Mouse (Mus musculus): ENCODE results near the gene Kcnn3.

The Kcnn3 gene

DNA sequence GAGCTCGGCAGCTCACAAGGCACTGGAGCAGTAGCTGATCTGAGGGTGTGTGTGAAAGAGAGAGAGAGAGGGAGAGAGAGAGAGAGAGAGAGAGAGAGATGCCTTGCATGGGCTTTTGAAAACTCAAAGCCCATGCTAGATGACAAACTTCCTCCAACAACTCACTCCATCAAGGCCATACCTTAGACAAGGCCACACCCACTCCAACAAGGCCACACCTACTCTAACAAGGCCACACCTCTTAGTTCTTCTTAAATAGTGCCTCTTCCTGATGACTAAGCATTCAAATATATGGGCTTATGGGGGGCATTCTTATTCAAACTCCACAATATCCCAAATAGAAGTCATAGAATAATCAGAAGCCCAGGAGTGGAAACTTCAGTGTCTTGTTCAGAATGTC, 49.1 kb downstream of the Kcnn3 start:
- DNase-seq (ENCODE audit: low spot score), result no peak

DNA sequence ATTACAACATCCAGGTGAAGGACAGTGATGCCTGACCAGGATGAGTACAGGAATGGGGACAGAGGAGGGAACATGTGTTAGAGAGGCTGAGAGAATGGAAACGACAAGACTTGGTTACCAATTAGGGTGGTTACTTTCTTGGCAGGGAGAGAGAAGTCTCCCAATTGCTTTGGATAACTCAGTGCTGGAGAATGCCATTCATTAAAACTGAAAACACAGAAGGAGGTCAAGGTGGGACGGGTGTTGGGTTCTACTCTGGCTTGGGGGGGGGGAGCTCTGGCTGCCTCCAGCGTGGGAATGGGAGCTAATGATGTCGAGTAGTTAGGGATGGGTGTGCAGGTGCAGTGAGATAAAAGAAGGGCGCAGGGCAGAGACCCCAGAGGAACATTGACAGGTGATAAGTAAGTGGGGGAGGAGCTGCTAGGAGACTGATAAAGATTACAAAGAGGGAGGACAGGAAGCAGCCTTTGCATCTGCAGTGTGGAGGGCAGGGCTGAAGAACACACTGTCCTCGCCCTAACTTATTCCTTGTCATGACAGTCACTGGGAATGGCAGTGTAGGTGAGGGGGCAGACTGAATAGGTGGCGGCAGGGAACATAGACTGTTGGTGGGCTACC, 49.9 kb downstream of the Kcnn3 start:
- no peak for DNase-seq (ENCODE audit: low spot score)

DNA sequence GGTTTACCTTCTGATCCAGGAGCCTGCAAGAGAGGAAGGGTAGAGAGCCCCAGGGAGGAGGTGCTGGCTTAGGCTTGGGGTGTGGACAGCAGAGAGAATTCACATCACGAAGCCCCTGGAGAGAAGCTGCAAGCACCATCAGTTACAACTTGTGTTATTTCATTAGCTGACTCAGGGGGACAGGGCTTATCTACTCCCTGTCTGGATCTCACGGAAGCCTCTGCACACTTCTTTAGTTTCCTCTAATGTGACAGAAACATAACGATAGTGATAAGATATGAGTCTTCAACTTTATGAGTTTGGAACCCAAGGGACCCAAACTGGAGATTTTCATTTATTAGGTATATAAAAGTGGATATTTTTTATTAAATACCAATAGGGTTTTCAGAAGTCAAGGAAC, 50.4 kb downstream of the Kcnn3 start:
- no peak for DNase-seq (ENCODE audit: low spot score)

DNA sequence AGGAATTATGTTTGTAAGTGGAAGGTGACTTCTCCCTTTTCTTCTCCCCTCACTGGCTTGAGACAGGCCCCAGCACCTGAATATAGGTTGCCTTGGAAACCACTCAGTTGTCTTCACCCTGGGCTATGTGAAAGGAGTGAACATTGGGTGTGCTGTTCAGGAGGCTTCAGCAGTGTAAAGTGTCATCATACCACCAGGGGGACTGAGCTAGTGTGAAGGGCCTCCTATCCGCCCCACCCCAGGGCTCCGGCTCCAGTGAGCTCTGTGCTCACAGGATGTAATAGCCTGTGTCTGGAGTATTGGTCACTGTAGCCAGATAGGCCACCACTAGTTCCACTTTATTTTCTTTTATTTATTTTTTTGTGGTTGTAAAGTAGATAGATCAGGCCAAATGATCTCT, 54.3 kb downstream of the Kcnn3 start:
- DNase-seq (ENCODE audit: low spot score), result peak; percentile 52

DNA sequence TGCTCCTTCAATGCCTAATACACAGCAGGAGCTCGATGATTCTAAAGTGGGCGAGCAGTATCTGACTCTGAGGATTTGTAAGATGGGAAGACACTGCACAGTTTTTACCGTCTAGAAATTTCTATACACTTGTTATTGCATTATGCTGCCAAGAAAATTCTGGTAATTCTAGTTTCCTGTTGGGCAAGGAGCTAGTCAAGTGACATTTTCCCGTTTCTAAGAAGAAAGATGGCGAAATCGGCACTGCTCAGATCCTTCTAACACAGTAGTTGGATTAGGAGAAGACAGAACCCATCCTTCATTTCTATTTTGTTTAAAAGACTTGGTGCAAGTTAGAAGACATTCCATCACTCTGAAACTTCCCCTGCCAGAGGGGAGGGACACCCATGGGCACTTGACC, 56.4 kb downstream of the Kcnn3 start:
- DNase-seq (ENCODE audit: low spot score), result no peak

DNA sequence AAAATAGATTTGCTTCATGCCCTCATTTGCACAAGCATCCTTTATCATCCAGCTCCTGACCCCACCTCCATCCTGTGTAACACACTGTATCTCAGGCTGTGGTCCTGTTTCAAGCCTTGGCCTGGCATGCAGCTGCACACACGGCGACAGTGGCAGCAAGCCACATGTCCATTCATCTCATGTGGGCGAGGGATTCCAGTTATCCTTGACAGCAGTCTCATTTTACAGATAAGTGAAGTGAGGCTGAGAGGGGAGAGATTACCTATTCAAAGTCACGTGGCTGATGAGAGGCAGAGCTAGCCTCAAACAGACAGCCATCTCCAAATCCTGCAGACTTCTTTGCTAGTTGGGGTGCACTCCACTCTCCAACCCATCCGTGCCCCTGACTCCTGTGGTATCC, 57.2 kb downstream of the Kcnn3 start:
- DNase-seq (ENCODE audit: low spot score), result no peak

DNA sequence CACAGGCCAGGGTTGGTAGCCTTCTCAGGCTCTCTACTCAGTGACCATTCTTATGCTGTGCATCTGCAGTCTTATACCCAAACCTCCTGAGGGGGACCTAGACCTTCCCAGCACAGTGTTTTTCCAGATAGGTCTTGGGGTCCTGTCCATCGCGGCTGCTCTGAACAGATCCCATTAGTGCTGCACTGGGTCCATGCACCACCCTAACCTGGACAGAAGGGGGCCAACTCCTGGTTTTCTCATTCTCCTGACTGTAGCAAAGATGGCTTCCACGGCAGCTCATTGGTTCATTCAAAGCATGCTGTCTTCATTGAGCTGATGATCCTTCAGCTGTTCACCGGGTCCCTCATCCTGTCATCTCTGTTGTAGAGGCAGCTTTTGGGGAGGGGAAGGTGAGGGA, 58.1 kb downstream of the Kcnn3 start:
- no peak for DNase-seq (ENCODE audit: low spot score)

DNA sequence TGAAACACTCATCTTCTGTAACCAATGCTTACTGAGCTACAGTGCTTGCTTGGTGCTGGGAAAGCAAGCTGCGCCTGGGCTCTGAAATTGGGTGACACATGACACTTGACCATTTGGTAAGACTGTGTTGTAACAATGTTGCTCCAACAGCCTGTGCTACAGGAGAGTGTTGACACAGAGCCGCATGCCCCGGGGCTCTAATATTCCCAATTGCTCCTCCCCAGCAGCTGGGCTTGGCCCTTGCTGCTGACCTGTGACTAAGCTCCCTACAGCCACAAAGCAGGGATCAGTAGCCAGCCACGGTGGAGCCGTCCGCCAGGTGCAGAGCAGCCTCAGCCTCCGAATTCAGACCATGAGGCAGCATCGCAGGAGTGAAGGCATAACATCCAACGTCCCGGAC, 58.8 kb downstream of the Kcnn3 start:
- no peak for DNase-seq (ENCODE audit: low spot score)

DNA sequence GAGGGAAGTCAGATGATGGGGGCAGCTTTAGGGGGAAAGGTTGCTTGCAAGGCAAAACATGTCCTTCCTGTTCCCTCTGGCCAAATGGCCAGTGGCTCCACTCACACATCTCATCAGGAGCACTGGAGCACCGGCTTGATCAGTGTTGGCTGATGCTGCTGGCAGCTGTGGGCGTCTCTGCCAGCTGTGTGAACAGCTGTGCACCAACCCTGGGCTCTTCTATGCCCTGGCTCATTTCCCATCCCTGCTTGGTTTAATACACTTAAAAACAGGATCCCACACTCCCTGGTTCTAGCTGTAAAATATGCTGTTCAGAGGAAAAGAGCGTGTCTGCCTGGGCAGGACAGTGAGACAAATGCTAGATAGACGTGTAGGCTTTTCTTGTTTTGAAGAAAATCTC, 64.3 kb downstream of the Kcnn3 start:
- no peak for DNase-seq (ENCODE audit: low spot score)

DNA sequence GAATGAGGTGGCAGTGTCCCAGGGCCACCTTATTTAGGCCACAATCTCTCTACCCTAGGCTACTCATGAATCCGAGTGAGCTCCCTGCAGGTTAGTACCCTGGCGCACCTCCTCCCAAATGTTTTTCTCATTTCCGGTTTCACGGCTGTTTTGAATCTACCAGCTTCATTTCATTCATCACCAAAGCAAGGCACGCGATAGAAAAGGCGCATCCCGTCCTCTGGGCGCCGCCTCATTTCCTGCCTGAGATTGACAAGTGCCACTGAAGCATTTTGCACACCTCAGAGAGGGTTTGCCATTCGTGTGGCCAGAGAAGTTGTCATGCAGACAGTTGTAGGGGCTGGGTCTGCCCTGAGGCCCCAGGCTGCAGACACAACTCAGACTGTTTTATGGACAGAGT, 68.5 kb downstream of the Kcnn3 start:
- DNase-seq (ENCODE audit: low spot score), result no peak

DNA sequence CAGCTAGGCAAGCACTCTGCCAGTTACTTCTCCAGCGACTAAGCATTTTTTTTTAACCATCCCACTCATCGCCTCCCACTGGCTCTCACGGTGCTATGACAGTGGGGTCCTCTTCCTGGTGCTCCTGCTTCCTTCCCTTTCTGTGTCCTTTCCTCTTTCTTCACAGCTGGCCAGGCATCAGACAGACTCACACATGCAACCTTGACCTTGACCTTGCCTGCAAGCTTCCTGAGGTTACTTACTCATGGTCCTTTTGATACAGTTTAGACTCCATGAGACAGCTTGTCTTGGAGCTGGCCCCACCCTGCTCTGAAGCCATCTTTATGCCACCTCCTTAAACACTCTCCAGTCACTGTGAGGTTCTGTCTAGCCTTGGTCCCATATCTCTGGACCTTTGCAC, 69.4 kb downstream of the Kcnn3 start:
- DNase-seq (ENCODE audit: low spot score), result no peak

DNA sequence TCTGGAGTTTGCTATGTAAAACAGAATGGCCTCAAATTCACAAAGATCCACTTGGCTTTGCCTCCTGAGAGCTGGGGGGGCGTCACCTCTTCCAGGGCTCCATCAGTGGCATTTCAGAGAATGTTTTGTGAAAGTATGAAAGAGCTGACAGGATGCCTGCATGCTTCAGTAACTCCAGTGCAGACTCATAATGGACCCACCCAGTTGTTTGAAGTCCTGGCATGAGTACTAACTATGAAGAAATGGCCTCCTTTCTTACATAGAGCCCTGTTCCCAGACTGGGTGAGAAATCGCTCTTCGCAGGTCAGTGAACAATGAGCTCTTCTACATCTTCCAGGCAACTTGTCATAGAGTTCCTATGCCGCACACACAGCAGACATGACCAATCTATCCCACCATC, 70.4 kb downstream of the Kcnn3 start:
- DNase-seq (ENCODE audit: low spot score), result no peak

DNA sequence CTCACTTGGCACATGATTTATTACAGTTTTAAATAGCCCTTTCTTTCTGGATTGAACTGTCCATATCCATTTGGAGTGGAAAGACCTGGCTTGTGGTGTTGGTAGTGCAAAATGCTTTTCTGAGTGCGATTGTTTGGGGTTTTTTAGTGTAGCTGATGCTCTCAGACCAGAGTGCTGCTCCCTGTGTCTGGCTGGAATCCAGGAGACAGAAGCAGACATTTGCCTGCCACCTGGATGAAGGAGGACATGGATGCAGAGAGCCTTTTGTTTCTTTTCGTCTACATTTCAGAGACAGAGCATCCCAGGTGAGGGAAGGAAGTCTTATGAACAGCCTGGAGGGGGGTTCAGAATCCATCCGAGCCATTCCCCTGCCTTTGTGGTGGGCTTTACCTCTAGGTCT, 71.5 kb downstream of the Kcnn3 start:
- DNase-seq (ENCODE audit: low spot score), result no peak

DNA sequence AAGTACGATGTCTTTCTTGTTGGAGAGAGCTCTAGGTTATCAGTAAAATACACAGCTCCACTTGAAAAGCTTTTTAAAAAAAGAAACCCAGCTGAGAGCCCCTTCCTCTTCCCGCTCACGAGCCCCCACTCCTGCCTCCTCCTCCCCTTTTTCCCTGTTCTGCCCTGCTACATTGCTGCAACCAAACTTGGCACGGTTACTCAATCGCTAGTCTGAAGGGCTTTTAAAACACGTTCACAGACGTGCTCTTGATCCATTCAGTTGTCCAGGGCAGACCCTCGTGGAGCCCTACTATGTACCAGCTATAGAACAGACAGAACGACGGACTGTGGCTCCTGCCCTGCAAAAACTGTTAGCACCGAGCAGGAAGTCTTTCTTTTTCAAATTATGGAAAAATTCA, 72.8 kb downstream of the Kcnn3 start:
- no peak for DNase-seq (ENCODE audit: low spot score)

DNA sequence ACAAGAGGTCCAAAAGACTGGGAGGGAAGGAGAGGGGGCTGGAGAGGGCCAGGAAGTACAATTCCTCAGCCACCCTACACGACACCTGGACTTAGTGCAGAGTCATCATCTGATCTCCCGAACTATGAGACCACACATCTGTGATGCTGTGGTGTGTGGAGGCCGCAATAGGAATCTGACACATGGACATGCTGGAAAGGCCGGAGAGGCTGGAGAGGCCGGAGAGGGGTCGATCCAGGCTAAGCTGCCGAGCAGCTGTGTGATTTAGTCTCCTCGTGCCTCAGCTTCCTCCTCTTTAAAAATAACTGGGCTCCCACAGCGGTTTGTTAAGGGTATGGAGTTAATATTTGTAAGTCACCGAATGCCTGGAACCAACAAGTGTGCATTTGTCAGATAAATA, 73.6 kb downstream of the Kcnn3 start:
- DNase-seq (ENCODE audit: low spot score), result no peak

DNA sequence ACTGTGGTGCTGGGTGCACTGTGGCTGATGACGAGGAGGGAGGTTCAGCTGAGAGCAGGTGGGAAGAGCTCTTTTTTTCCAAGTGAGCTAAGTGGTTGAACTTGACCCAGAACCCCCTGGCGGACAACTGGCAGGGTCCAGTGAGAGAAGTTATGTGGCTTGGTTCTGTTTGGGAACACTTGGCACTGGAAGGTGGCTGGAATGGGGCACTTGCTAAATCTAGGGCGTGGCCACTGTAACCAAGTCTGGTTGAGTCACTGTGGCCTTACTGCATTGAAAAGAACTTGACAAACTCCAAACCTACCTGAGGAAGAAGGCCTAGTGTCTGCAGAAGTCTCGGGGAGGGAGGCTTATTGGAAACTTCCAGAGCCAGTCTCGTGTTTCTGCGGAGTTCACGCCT, 78.4 kb downstream of the Kcnn3 start:
- no peak for DNase-seq (ENCODE audit: low spot score)

DNA sequence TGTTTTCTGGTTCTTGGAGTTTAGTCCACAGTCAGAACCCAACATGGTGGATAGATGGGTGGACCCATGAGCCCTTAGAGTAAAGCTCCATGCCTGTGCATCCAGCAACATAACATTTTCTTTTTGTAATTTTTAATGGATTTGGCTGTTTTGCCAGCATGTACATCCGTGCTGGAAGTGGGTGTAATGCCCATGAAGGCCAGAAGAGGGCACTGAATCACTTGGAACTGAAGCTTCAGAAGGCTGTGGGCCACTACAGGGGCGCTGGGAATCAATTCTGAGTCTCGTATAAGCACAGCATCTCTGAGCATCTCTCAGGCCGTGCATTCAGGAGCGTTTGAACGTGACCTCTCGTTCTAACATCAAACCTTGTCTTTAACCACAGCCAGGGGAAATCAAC, 79.0 kb downstream of the Kcnn3 start:
- DNase-seq (ENCODE audit: low spot score), result no peak

DNA sequence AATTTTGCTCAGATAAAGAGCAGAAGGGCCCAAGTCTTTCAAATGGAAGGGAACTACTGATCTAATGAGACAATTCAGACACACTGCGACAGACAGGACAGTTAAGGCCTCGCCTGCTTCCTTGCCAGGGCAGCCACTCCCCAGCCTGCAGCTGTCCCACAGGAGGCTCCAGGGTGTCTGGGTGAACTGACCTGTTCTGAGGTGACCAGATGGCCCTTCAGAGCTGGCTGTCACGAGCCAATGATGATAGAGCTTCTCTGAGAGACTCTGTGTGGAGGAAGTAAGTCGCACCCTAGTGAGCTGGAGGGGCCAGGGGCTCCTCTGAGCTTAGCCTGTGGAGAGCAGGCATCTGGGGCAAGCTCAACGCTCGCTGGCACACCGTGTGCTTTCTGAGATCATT, 81.1 kb downstream of the Kcnn3 start:
- DNase-seq (ENCODE audit: low spot score), result no peak

DNA sequence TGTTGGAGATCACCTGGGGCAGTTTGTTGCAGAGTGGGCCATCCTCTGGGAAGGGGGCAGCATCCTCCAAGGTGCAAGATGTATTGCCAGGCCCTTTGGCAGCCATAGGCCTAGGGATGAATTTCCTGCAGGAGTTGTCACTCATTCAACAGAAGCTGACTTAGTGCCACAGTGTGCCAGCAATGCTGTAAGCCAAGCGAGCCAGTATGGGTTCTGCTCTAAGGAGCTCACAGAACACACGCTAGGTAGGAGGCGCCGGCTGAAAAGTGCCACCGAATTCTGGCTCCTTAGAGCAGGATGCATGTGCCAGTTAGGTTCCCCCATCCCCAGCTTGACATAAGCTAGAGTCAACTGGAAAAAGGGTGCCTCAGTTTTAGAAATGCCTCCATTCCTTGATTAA, 83.3 kb downstream of the Kcnn3 start:
- no peak for DNase-seq (ENCODE audit: low spot score)

DNA sequence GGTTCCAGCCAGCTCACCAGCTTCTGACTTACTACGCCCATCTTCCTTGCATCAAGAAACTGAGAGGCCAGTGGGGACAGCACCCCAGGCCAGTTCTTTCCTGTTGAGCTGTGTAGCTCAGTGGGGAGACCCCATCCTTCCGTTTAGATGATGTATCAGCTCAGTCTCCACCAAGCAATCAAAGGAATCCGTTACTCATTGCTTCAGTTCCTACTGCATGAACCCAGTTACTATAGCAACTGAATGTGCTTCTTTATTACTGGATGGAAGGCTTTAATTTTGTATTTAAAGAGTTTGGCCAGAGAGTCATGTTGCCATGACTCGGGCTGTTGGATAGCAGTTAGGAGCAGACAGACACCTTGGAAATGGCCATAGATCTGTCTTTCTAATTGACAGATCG, 85.3 kb downstream of the Kcnn3 start:
- DNase-seq (ENCODE audit: low spot score), result no peak

DNA sequence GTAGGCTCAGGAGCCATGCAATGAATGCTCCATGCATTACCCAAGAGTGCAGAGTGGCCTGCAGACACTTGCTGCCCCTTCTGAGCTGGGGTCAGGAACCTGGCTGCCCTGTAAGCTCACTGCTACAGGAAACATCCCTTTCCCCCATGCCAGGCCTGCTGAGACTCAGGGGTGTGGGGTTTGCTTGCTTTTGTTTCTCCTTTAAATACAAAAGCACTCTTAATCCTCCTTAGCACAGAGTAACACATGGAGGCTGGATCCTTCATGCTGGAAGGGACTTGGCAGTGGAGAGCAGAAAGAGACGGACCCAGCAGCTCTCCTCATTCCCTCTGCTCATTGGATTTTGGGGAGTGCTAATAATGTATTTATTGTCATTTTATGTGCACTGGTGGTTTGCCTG, 87.4 kb downstream of the Kcnn3 start:
- DNase-seq (ENCODE audit: low spot score), result no peak

DNA sequence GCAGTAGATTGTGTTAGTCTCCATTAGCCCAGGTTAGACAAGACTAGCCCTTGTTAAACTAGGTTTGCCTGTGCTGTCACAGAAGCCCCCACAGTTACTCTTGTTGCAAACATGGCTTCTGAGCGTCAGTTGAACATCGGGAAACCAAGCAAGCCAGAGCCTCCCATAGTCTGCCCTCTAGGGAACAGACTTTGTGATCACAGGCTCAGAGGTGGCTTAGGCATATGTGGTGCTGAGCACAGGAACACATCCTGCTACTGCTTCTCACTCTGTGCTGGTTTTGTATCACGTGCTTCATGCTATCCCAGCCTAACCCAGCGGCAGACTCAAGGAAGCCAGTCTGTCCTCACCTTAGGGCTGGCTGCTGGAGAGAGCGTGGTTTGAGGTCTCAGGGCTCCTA, 92.1 kb downstream of the Kcnn3 start:
- no peak for DNase-seq (ENCODE audit: low spot score)

DNA sequence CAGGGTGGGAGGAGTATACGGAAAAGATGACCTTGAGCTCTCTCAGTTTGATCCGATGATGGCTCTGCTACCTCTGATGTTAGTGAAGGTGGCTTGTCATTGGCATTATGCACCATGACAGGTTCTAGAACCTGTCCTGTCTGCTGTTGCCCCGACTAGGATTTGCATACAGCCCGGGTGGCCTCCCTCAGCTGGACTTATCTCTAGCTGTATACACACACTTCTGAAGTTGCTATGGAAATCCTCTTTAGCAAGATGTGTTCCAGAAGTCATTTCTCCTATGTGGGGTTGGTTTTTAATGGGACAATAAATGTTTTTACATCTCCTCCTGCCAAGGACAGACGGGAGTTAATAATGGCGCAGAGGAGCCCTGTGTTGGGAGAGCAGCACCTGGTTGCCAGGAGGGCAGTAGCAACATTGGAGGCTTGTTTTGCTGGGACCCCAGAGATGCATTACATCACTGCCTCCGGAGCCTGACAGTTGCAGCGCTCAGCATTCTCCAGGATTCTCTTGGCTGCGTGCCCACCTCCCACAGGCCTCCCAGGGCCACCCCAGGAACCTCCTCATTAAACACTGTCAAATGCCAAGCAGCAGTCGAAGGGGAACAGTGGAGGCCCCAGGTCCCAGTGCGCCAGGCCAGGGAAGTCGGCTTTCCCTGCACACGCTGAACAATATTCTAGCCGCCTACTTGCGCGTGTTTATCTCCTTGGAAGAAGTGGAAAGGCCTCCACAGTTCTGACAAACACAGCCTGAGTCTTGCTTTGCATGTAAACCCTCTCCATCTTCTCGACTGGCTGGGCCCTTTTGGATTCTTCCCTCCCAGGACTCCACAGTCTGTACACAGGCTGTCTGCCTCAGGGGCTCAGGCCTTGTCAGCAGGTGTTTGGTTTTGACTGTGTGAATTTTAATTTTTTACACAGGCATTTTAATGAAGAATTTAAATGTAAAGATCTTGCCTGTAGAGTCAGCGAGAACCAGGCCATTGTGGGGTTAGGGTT, 93.9 kb downstream of the Kcnn3 start:
- DNase-seq (ENCODE audit: low spot score), result peak; percentile 89

DNA sequence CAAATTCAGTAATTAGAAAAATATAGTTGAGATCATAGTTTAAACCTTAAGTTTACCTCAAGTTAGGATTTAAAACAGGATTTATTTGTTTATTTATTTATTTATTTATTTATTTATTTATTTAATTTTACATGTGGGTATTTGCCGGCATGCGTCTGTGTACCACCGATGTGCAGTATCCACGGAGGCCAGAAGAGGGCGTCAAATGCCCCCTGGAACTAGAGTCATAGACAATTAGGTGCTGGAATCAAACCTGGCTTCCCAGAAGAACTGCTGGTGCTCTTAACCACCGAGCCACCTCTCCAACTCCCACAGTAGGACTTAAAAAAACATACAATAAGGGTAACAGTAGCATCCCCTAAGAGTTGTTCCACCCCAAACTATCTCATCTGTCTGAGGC, 96.9 kb downstream of the Kcnn3 start:
- no peak for DNase-seq (ENCODE audit: low spot score)

Data from testis, postnatal 10 days (tissue).